Mouse (Mus musculus) cerebellum, adult 2 months (tissue): ENCODE results near the gene March7. TPM values are rescaled to one million over a fixed set of nuclear protein-coding genes. Genes with fewer than 3 reads are reported as not detected.
A peak's percentile ranks its signal among the peaks of the same experiment; 100 is the strongest.

Experiments used
- DNase-seq, 2 experiments: peaks; one replicate each; pipeline ENCODE4 v3.0.0; 2021
- H3K27ac ChIP-seq: fragments of 200-500 bp; 2 replicates; pipeline ENCODE4 v1.5.1; 2012; ENCODE audit warnings: low read length, control low read depth, inconsistent platforms; ENCODE audit not compliant: insufficient read depth
- H3K27me3 ChIP-seq: fragments of 200-500 bp; 2 replicates; pipeline ENCODE4 v1.6.1; 2012; ENCODE audit warnings: inconsistent platforms, mild to moderate bottlenecking, low read length, moderate library complexity; ENCODE audit not compliant: control insufficient read depth, insufficient read depth
- H3K4me1 ChIP-seq: fragments of 200-500 bp; 2 replicates; pipeline ENCODE4 v1.6.1; 2011; ENCODE audit warnings: low read length; ENCODE audit not compliant: control insufficient read depth, insufficient read depth
- H3K4me3 ChIP-seq: fragments of 200-500 bp; replicated peaks from 2 replicates; pipeline ENCODE3; 2011; ENCODE audit warnings: mild to moderate bottlenecking, low read depth, low read length, control low read depth; ENCODE audit not compliant: insufficient read depth
- CTCF ChIP-seq: fragments of 200-500 bp; IDR thresholded peaks from 2 replicates; pipeline ENCODE4 v1.5.1; 2011; ENCODE audit warnings: low read depth, mild to moderate bottlenecking, control low read depth, low read length, moderate library complexity, borderline replicate concordance; ENCODE audit not compliant: insufficient read depth
- POLR2A ChIP-seq: fragments of 200-500 bp; IDR thresholded peaks from 2 replicates; pipeline ENCODE4 v1.6.1; 2011; ENCODE audit warnings: low read length, control low read depth, borderline replicate concordance; ENCODE audit not compliant: insufficient read depth
- WGBS: fragments of 180-500 bp; shearing (Covaris S2); methylation state at CpG from one replicate; pipeline ENCODE4 v1.1.7; 2018; 5-methylcytosine and 5-hydroxymethylcytosine counted together
- polyA plus RNA-seq: library from polyadenylated mRNA; depleted of rRNA; stranded (reverse); fragments of >200 nt; gene quantifications from 2 replicates; pipeline ENCODE4 v1.2.3, GENCODE M21; 2012

Gene March7
- polyA plus RNA-seq, 1 experiment, result 39.5 TPM

GRCm38 (mm10) chr2:60216547-60217153 is 7.0 kb downstream of the March7 start:
- 81% methylated on average over 4 of the region's 4 CpGs for WGBS
- peaks cover 13% of the 10 kb centered on the region for H3K4me1 ChIP-seq

GRCm38 (mm10) chr2:60217620-60218019 is 7.9 kb downstream of the March7 start:
- WGBS, result 74% methylated on average over 6 of the region's 6 CpGs
- Histone ChIP-seq H3K4me3 (no peak overlapping the region), H3K4me1 (peaks cover 10% of the 10 kb centered on the region), H3K27ac (no peak overlapping the region), H3K27me3 (no peaks in the 10 kb centered on the region)
- TF ChIP-seq CTCF, result no peak
- TF ChIP-seq POLR2A, result no peak
- no peak for DNase-seq

More at GRCm38 (mm10) chr2:60216547-60217153, 7.0 kb downstream of the March7 start:
- H3K27ac ChIP-seq, result no peak overlapping the region
- H3K4me3 ChIP-seq, result no peak overlapping the region
- TF ChIP-seq CTCF (no peak), POLR2A (no peak)
- no peak for DNase-seq
- H3K27me3 ChIP-seq, result no peaks in the 10 kb centered on the region

GRCm38 (mm10) chr2:60221236-60221635 is 11.5 kb downstream of the March7 start:
- H3K27me3 ChIP-seq, result no peaks in the 10 kb centered on the region
- TF ChIP-seq CTCF (no peak), POLR2A (no peak)
- no peak overlapping the region for H3K27ac ChIP-seq
- H3K4me1 ChIP-seq, result peaks cover 7% of the 10 kb centered on the region
- 13% methylated on average over 6 of the region's 6 CpGs for WGBS
- DNase-seq, result peak; percentile 50 to 74
- H3K4me3 ChIP-seq, result peak overlapping the region; percentile 1

- peaks cover 7% of the 10 kb centered on the region for H3K4me1 ChIP-seq
- TF ChIP-seq CTCF (no peak), POLR2A (no peak)
- no peaks in the 10 kb centered on the region for H3K27me3 ChIP-seq
- no peak overlapping the region for H3K27ac ChIP-seq
- WGBS, result 31% methylated on average over 2 of the region's 2 CpGs
- H3K4me3 ChIP-seq, result no peak overlapping the region
- DNase-seq, result no peak
Measured at GRCm38 (mm10) chr2:60221954-60222353, 12.3 kb downstream of the March7 start.

GRCm38 (mm10) chr2:60223489-60223888 is 13.8 kb downstream of the March7 start:
- TF ChIP-seq POLR2A, result no peak
- WGBS, result 11% methylated on average over 1 of the region's 1 CpGs
- Histone ChIP-seq H3K27me3 (no peaks in the 10 kb centered on the region), H3K27ac (no peak overlapping the region; the same call in 1 of the 2 replicates), H3K4me3 (no peak overlapping the region), H3K4me1 (peaks cover 7% of the 10 kb centered on the region)
- DNase-seq, result no peak

GRCm38 (mm10) chr2:60228470-60228869 is 18.8 kb downstream of the March7 start:
- H3K4me1 ChIP-seq, result peaks cover 2% of the 10 kb centered on the region; the same call in 1 of the 2 replicates
- H3K4me3 ChIP-seq, result no peak overlapping the region
- 96% methylated on average over 1 of the region's 1 CpGs for WGBS
- TF ChIP-seq POLR2A (no peak), CTCF (no peak)
- no peak overlapping the region for H3K27ac ChIP-seq
- H3K27me3 ChIP-seq, result no peaks in the 10 kb centered on the region
- DNase-seq, result no peak

GRCm38 (mm10) chr2:60230361-60230760 is 20.7 kb downstream of the March7 start:
- 86% methylated on average over 2 of the region's 2 CpGs for WGBS
- no peak for TF ChIP-seq POLR2A
- TF ChIP-seq CTCF, result no peak
- no peaks in the 10 kb centered on the region for H3K4me1 ChIP-seq

GRCm38 (mm10) chr2:60233147-60233546 is 23.5 kb downstream of the March7 start:
- no peak overlapping the region for H3K4me3 ChIP-seq
- H3K4me1 ChIP-seq, result no peaks in the 10 kb centered on the region
- no peaks in the 10 kb centered on the region for H3K27me3 ChIP-seq
- 77% methylated on average over 2 of the region's 2 CpGs for WGBS
- no peak for DNase-seq
- H3K27ac ChIP-seq, result no peak overlapping the region
- TF ChIP-seq CTCF, result no peak
- TF ChIP-seq POLR2A, result no peak

More at GRCm38 (mm10) chr2:60230361-60230760, 20.7 kb downstream of the March7 start:
- H3K4me3 ChIP-seq, result no peak overlapping the region
- H3K27ac ChIP-seq, result no peak overlapping the region
- no peaks in the 10 kb centered on the region for H3K27me3 ChIP-seq
- DNase-seq, result no peak
